In genomic region chr13:25857096-25857495, GRCm38 (mm10) we compare ENCODE assay signal across 29 mouse cellular contexts.
DNase-seq lines count a peak whose midpoint lies in the region; ATAC-seq and TF ChIP-seq lines count a peak whose summit lies in the region.
"Had no signal": no experiment of that assay in that cellular context is flagged by ENCODE, and none has a peak within 500 bp of the region (broad histone marks: within the 10 kb centered on the region; RNA-seq: fewer than 3 reads in every experiment).

No protein-coding gene starts in this region.

- H3K4me3 ChIP-seq in midbrain, embryonic 11.5 days (ENCODE audit: low read depth, low read length) = no peak overlapping the region
- no peak overlapping the region for H3K4me3 ChIP-seq in midbrain, postnatal 0 days (ENCODE audit: low read depth, low read length)
- H3K4me3 ChIP-seq in lung, postnatal 0 days (ENCODE audit: low read depth, low read length) = no peak overlapping the region
- no peak overlapping the region for H3K4me3 ChIP-seq in liver, embryonic 11.5 days (ENCODE audit: low read depth, low read length)
- H3K4me3 ChIP-seq: embryonic facial prominence, embryonic 15.5 days; hindbrain, embryonic 12.5 days; intestine, embryonic 15.5 days; layer of hippocampus, adult 2 months; liver, embryonic 13.5 days; midbrain, embryonic 13.5 days; stomach, embryonic 15.5 days had no signal

- no peaks in the 10 kb centered on the region for H3K36me3 ChIP-seq in midbrain, embryonic 11.5 days (ENCODE audit: control insufficient read depth, insufficient read depth, low read length)
- H3K36me3 ChIP-seq in midbrain, postnatal 0 days (ENCODE audit: insufficient read depth, low read length) = no peaks in the 10 kb centered on the region
- H3K36me3 ChIP-seq in lung, postnatal 0 days (ENCODE audit: insufficient read depth, low read length) = no peaks in the 10 kb centered on the region
- no peaks in the 10 kb centered on the region for H3K36me3 ChIP-seq in liver, embryonic 11.5 days (ENCODE audit: control insufficient read depth, insufficient read depth, low read length)
- H3K36me3 ChIP-seq: embryonic facial prominence, embryonic 15.5 days; G1E; hindbrain, embryonic 12.5 days; intestine, embryonic 15.5 days; liver, embryonic 13.5 days; midbrain, embryonic 13.5 days; stomach, embryonic 15.5 days had no signal

- no peak overlapping the region for H3K27ac ChIP-seq in midbrain, embryonic 11.5 days (ENCODE audit: low read depth, low read length)
- no peak overlapping the region for H3K27ac ChIP-seq in midbrain, postnatal 0 days (ENCODE audit: low read depth, low read length)
- H3K27ac ChIP-seq in lung, postnatal 0 days (ENCODE audit: low read length) = no peak overlapping the region
- H3K27ac ChIP-seq in liver, embryonic 11.5 days (ENCODE audit: low read depth, low read length) = no peak overlapping the region
- H3K27ac ChIP-seq: embryonic facial prominence, embryonic 15.5 days; hindbrain, embryonic 12.5 days; hindbrain, postnatal 0 days; intestine, embryonic 15.5 days; layer of hippocampus, adult 2 months; liver, embryonic 13.5 days; midbrain, embryonic 13.5 days; stomach, embryonic 15.5 days had no signal

- no peak for TF ChIP-seq CTCF in midbrain, postnatal 0 days (IDR thresholded peaks at IDR 0.05)
- no peak for TF ChIP-seq CTCF in lung, postnatal 0 days (IDR thresholded peaks at IDR 0.05)

- H3K27me3 ChIP-seq in midbrain, embryonic 11.5 days (ENCODE audit: control insufficient read depth, insufficient read depth, low read length) = no peaks in the 10 kb centered on the region
- no peaks in the 10 kb centered on the region for H3K27me3 ChIP-seq in midbrain, postnatal 0 days (ENCODE audit: insufficient read depth, low read length)
- no peaks in the 10 kb centered on the region for H3K27me3 ChIP-seq in lung, postnatal 0 days (replicated peaks; ENCODE audit: insufficient read depth, low read length)
- no peaks in the 10 kb centered on the region for H3K27me3 ChIP-seq in liver, embryonic 11.5 days (replicated peaks; ENCODE audit: control insufficient read depth, insufficient read depth, low read length)
- H3K27me3 ChIP-seq: embryonic facial prominence, embryonic 15.5 days; hindbrain, embryonic 12.5 days; intestine, embryonic 15.5 days; liver, embryonic 13.5 days; midbrain, embryonic 13.5 days; stomach, embryonic 15.5 days had no signal

- TF ChIP-seq EP300 in lung, postnatal 0 days (IDR thresholded peaks at IDR 0.05) = no peak

- DNase-seq in adrenal gland, adult 8-10 months = peak; percentile 0
- no peak for DNase-seq in adrenal gland, postnatal 36 days
- peak; percentile 45 for DNase-seq in midbrain, embryonic 11.5 days (ENCODE audit: low spot score, missing footprints)
- DNase-seq in midbrain, postnatal 0 days (ENCODE audit: low spot score) = no peak
- DNase-seq in lung, postnatal 0 days (ENCODE audit: low spot score) = peak; percentile 41
- no peak for DNase-seq in liver, embryonic 11.5 days (ENCODE audit: low spot score)
- no peak for DNase-seq in yolk sac, embryonic 10.5 days (ENCODE audit: low spot score)
- DNase-seq: cerebellum, adult 18-20 months; cerebellum, postnatal 10 days; gastrocnemius, postnatal 14 days; heart, adult 18-20 months; heart, postnatal 36 days; kidney, adult 2 months; kidney, postnatal 36 days; left cerebral cortex, postnatal 4 days; liver, embryonic 13.5 days; right cerebral cortex, adult 18-20 months; thymus, postnatal 25 days had no signal

- no peak for ATAC-seq in midbrain, embryonic 11.5 days (ENCODE audit: low FRiP score)
- ATAC-seq in midbrain, postnatal 0 days (ENCODE audit: low FRiP score) = no peak
- ATAC-seq in lung, postnatal 0 days = peak; percentile 76
- ATAC-seq in megakaryocyte progenitor cell, adult 5-6 weeks (replicated peaks; ENCODE audit: poor library complexity) = 0 out of 2 replicates have a peak, but pooled peaks have one; percentile 14
- no peak for ATAC-seq in liver, embryonic 11.5 days (replicated peaks; ENCODE audit: low FRiP score)
- ATAC-seq: forebrain, embryonic 14.5 days; hindbrain, postnatal 0 days; intestine, embryonic 15.5 days; midbrain, embryonic 13.5 days had no signal

- no peak overlapping the region for H3K4me2 ChIP-seq in midbrain, embryonic 11.5 days
- H3K4me2 ChIP-seq in midbrain, postnatal 0 days (ENCODE audit: low read depth, low read length, poor library complexity, severe bottlenecking) = no peak overlapping the region
- H3K4me2 ChIP-seq in lung, postnatal 0 days (replicated peaks; ENCODE audit: low read depth, low read length) = no peak overlapping the region
- no peak overlapping the region for H3K4me2 ChIP-seq in liver, embryonic 11.5 days
- H3K4me2 ChIP-seq: embryonic facial prominence, embryonic 15.5 days; heart, embryonic 11.5 days; hindbrain, embryonic 12.5 days; intestine, embryonic 15.5 days; liver, embryonic 13.5 days; midbrain, embryonic 13.5 days; stomach, embryonic 15.5 days had no signal

- WGBS in midbrain, embryonic 11.5 days = 86% methylated on average over 3 of the region's 3 CpGs
- WGBS in midbrain, postnatal 0 days = 73% methylated on average over 3 of the region's 3 CpGs
- 63% methylated on average over 3 of the region's 3 CpGs for WGBS in lung, postnatal 0 days
- 76% methylated on average over 3 of the region's 3 CpGs for WGBS in liver, embryonic 11.5 days

- H3K9ac ChIP-seq in midbrain, embryonic 11.5 days (ENCODE audit: low read length) = no peak overlapping the region
- H3K9ac ChIP-seq in midbrain, postnatal 0 days (replicated peaks; ENCODE audit: low read length, poor library complexity, severe bottlenecking) = no peak overlapping the region
- no peak overlapping the region for H3K9ac ChIP-seq in lung, postnatal 0 days (replicated peaks; ENCODE audit: low read depth)
- no peak overlapping the region for H3K9ac ChIP-seq in liver, embryonic 11.5 days (ENCODE audit: low read depth, low read length)
- H3K9ac ChIP-seq: embryonic facial prominence, embryonic 15.5 days; hindbrain, embryonic 12.5 days; intestine, embryonic 15.5 days; liver, embryonic 13.5 days; midbrain, embryonic 13.5 days; stomach, embryonic 15.5 days had no signal

- no peaks in the 10 kb centered on the region for H3K4me1 ChIP-seq in midbrain, embryonic 11.5 days (ENCODE audit: control insufficient read depth, insufficient read depth, low read length)
- H3K4me1 ChIP-seq in midbrain, postnatal 0 days (ENCODE audit: insufficient read depth, low read length) = no peaks in the 10 kb centered on the region
- H3K4me1 ChIP-seq in lung, postnatal 0 days (ENCODE audit: insufficient read depth, low read depth, low read length) = no peaks in the 10 kb centered on the region
- no peaks in the 10 kb centered on the region for H3K4me1 ChIP-seq in liver, embryonic 11.5 days (replicated peaks; ENCODE audit: control insufficient read depth, insufficient read depth, low read length)
- H3K4me1 ChIP-seq: embryonic facial prominence, embryonic 15.5 days; hindbrain, embryonic 12.5 days; intestine, embryonic 15.5 days; liver, embryonic 13.5 days; midbrain, embryonic 13.5 days; stomach, embryonic 15.5 days had no signal

- H3K9me3 ChIP-seq in midbrain, embryonic 11.5 days (ENCODE audit: control insufficient read depth, low read length) = no peaks in the 10 kb centered on the region
- H3K9me3 ChIP-seq in midbrain, postnatal 0 days (ENCODE audit: low read length) = no peaks in the 10 kb centered on the region
- no peaks in the 10 kb centered on the region for H3K9me3 ChIP-seq in lung, postnatal 0 days (ENCODE audit: low read length)
- no peaks in the 10 kb centered on the region for H3K9me3 ChIP-seq in liver, embryonic 11.5 days (ENCODE audit: control insufficient read depth, low read length)
- H3K9me3 ChIP-seq: embryonic facial prominence, embryonic 15.5 days; G1E; hindbrain, embryonic 12.5 days; intestine, embryonic 15.5 days; liver, embryonic 13.5 days; midbrain, embryonic 13.5 days; stomach, embryonic 15.5 days had no signal

Comparison
In these comparisons a context has a peak if more than half of its experiments do, and no peak if none do; other contexts are left out.
1. DNase-seq: peak in adrenal gland, adult 8-10 months (single experiment), midbrain, embryonic 11.5 days (single experiment) and lung, postnatal 0 days (single experiment); none in adrenal gland, postnatal 36 days (0 of 2), midbrain, postnatal 0 days (single experiment), liver, embryonic 11.5 days (single experiment) and yolk sac, embryonic 10.5 days (single experiment).
2. ATAC-seq: peak in lung, postnatal 0 days (single experiment) and megakaryocyte progenitor cell, adult 5-6 weeks (single experiment); none in midbrain, embryonic 11.5 days (single experiment), midbrain, postnatal 0 days (single experiment) and liver, embryonic 11.5 days (single experiment).